22 mouse cellular contexts compared by ENCODE assay signal in genomic region chr6:117250051-117250450, GRCm38 (mm10).
DNase-seq lines count a peak whose midpoint lies in the region; ATAC-seq and TF ChIP-seq lines count a peak whose summit lies in the region.
"Had no signal": no experiment of that assay in that cellular context is flagged by ENCODE, and none has a peak within 500 bp of the region (broad histone marks: within the 10 kb centered on the region; RNA-seq: fewer than 3 reads in every experiment).

No protein-coding gene starts in this region.

- 0 out of 2 replicates have a peak, but pooled peaks cover 3% of the 10 kb centered on the region for H3K27me3 ChIP-seq in kidney, embryonic 15.5 days
- H3K27me3 ChIP-seq in CH12.LX (replicated peaks) = no peaks in the 10 kb centered on the region
- no peaks in the 10 kb centered on the region for H3K27me3 ChIP-seq in embryonic facial prominence, embryonic 10.5 days (replicated peaks; ENCODE audit: low read depth, poor library complexity, severe bottlenecking)
- H3K27me3 ChIP-seq: limb, embryonic 12.5 days had no signal

- dilution Hi-C loops in CH12.LX (cut with MboI; ENCODE audit: extremely low pct_ligation_motif_present, extremely low pct_unique_long_range_greater_than_20kb, low sequenced_read_pairs) = no loop called here

- TF ChIP-seq EP300 in CH12.LX (IDR thresholded peaks at IDR 0.05; ENCODE audit: low read length) = no peak

- peak overlapping the region; percentile 43 for H3K4me2 ChIP-seq in kidney, embryonic 15.5 days
- 0 out of 2 replicates have a peak overlapping the region, but pooled peaks have one; percentile 27 for H3K4me2 ChIP-seq in CH12.LX (ENCODE audit: insufficient read depth, low read depth, poor library complexity, severe bottlenecking)
- H3K4me2 ChIP-seq: embryonic facial prominence, embryonic 13.5 days; hindbrain, embryonic 14.5 days; limb, embryonic 12.5 days had no signal

- H3K27ac ChIP-seq in kidney, embryonic 15.5 days = peak overlapping the region; percentile 63
- H3K27ac ChIP-seq in CH12.LX (ENCODE audit: insufficient read depth, low read depth) = no peak overlapping the region
- peak overlapping the region; percentile 41 for H3K27ac ChIP-seq in embryonic facial prominence, embryonic 10.5 days (replicated peaks)
- H3K27ac ChIP-seq: embryonic facial prominence, embryonic 13.5 days; hindbrain, embryonic 14.5 days; limb, embryonic 12.5 days; liver, embryonic 14.5 days had no signal

- ATAC-seq in kidney, embryonic 15.5 days (replicated peaks; ENCODE audit: low FRiP score) = peak; percentile 94
- ATAC-seq: intestine, postnatal 0 days had no signal

- peak; percentile 60 to 67 for DNase-seq in cerebellum, postnatal 10 days
- DNase-seq in cerebellum, adult 8-10 months = no peak
- DNase-seq in kidney, adult 11 months = no peak
- DNase-seq in CH12.LX (ENCODE audit: extremely low read depth) = peak; percentile 78
- DNase-seq in embryonic facial prominence, embryonic 10.5 days (ENCODE audit: low spot score) = peak; percentile 30
- DNase-seq in urinary bladder, postnatal 10 days (ENCODE audit: low spot score) = no peak
- DNase-seq in adrenal gland, adult 2 months = no peak
- DNase-seq: adrenal gland, postnatal 10 days; cerebellum, adult 2 months; heart, adult 18-20 months; heart, postnatal 10 days; layer of hippocampus, postnatal 36 days; lung, postnatal 10 days; retina, postnatal 1 day; thymus, postnatal 14 days had no signal

- H3K36me3 ChIP-seq in kidney, embryonic 15.5 days = no peaks in the 10 kb centered on the region
- H3K36me3 ChIP-seq in CH12.LX (replicated peaks in 1 of 2; ENCODE audit: control insufficient read depth in 1 of 2, insufficient read depth in 1 of 2, low read length in 1 of 2) = no peaks in the 10 kb centered on the region
- no peaks in the 10 kb centered on the region for H3K36me3 ChIP-seq in embryonic facial prominence, embryonic 10.5 days (replicated peaks)
- H3K36me3 ChIP-seq: embryonic facial prominence, embryonic 13.5 days; limb, embryonic 12.5 days had no signal

- WGBS in kidney, embryonic 15.5 days = 26% methylated on average over 2 of the region's 2 CpGs
- 55% methylated on average over 2 of the region's 2 CpGs for WGBS in embryonic facial prominence, embryonic 10.5 days

- no peak overlapping the region for H3K9ac ChIP-seq in kidney, embryonic 15.5 days
- no peak overlapping the region for H3K9ac ChIP-seq in CH12.LX (ENCODE audit: insufficient read depth, low read depth)
- H3K9ac ChIP-seq: embryonic facial prominence, embryonic 13.5 days; hindbrain, embryonic 14.5 days; limb, embryonic 12.5 days; liver, embryonic 14.5 days had no signal

- TF ChIP-seq CTCF in CH12.LX (conservative IDR thresholded peaks at IDR 0.05 in 1 of 2, IDR thresholded peaks at IDR 0.05 in 1 of 2; ENCODE audit: low read depth in 2 of 2, low read length in 2 of 2) = no peak

- no peaks in the 10 kb centered on the region for H3K79me2 ChIP-seq in CH12.LX (replicated peaks; ENCODE audit: control insufficient read depth, extremely low read depth, insufficient read depth, poor library complexity, severe bottlenecking)

- H3K4me1 ChIP-seq in kidney, embryonic 15.5 days = peaks cover 30% of the 10 kb centered on the region
- H3K4me1 ChIP-seq in CH12.LX (ENCODE audit: control insufficient read depth in 1 of 2, insufficient read depth in 2 of 2) = peaks cover 2 to 29% of the 10 kb centered on the region in 2 experiments; a peak in 3 of 4 replicates
- peaks cover 51% of the 10 kb centered on the region for H3K4me1 ChIP-seq in embryonic facial prominence, embryonic 10.5 days
- H3K4me1 ChIP-seq: megakaryocyte, embryonic 14.5 days had no signal

- in situ Hi-C loops in CH12.LX (cut with MboI; ENCODE audit: low pct_ligation_motif_present, low pct_unique_long_range_greater_than_20kb, low sequenced_read_pairs) = no loop called here

- no peaks in the 10 kb centered on the region for H3K9me3 ChIP-seq in kidney, embryonic 15.5 days (replicated peaks)
- H3K9me3 ChIP-seq in CH12.LX (replicated peaks; ENCODE audit: low read length) = no peaks in the 10 kb centered on the region
- no peaks in the 10 kb centered on the region for H3K9me3 ChIP-seq in embryonic facial prominence, embryonic 10.5 days
- H3K9me3 ChIP-seq: embryonic facial prominence, embryonic 13.5 days; limb, embryonic 12.5 days; megakaryocyte, embryonic 14.5 days had no signal

- no peak for TF ChIP-seq POLR2A in CH12.LX (IDR thresholded peaks at IDR 0.05; ENCODE audit: low read depth, low read length)

- no peak for TF ChIP-seq RAD21 in CH12.LX (IDR thresholded peaks at IDR 0.05; ENCODE audit: low read depth, low read length)

- no peak overlapping the region for H3K4me3 ChIP-seq in kidney, embryonic 15.5 days (replicated peaks)
- H3K4me3 ChIP-seq in CH12.LX (replicated peaks in 1 of 3; ENCODE audit: low read depth in 2 of 3, low read length in 2 of 3, poor library complexity in 1 of 3) = no peak overlapping the region
- no peak overlapping the region for H3K4me3 ChIP-seq in embryonic facial prominence, embryonic 10.5 days
- H3K4me3 ChIP-seq: embryonic facial prominence, embryonic 13.5 days; limb, embryonic 12.5 days; megakaryocyte, embryonic 14.5 days had no signal

TF ChIP-seq in CH12.LX, 34 proteins besides CTCF, POLR2A, EP300 and RAD21:
- TF ChIP-seq NRF1 (IDR thresholded peaks at IDR 0.05; ENCODE audit: low read depth, low read length) = no peak
- TF ChIP-seq POLR2AphosphoS2 (IDR thresholded peaks at IDR 0.05; ENCODE audit: low read depth, low read length) = no peak
- TF ChIP-seq JUN (IDR thresholded peaks at IDR 0.05; ENCODE audit: insufficient read depth, low read depth, low read length) = no peak
- TF ChIP-seq PAX5 (IDR thresholded peaks at IDR 0.05; ENCODE audit: low read length) = no peak
- no peak for TF ChIP-seq CHD2 (IDR thresholded peaks at IDR 0.05; ENCODE audit: low read length)
- TF ChIP-seq SMC3 (IDR thresholded peaks at IDR 0.05; ENCODE audit: low read depth, low read length) = no peak
- no peak for TF ChIP-seq ELF1 (IDR thresholded peaks at IDR 0.05; ENCODE audit: low read depth, low read length)
- no peak for TF ChIP-seq USF2 (conservative IDR thresholded peaks at IDR 0.05; ENCODE audit: low read depth, low read length)
- TF ChIP-seq MAFK (IDR thresholded peaks at IDR 0.05; ENCODE audit: insufficient replicate concordance, low read length) = no peak
- TF ChIP-seq IRF4 (IDR thresholded peaks at IDR 0.05; ENCODE audit: low read depth, low read length) = no peak
- no peak for TF ChIP-seq USF1 (IDR thresholded peaks at IDR 0.05; ENCODE audit: low read depth, low read length)
- TF ChIP-seq NELFE (IDR thresholded peaks at IDR 0.05; ENCODE audit: low read depth, low read length) = no peak
- no peak for TF ChIP-seq MEF2A (IDR thresholded peaks at IDR 0.05; ENCODE audit: borderline replicate concordance, low read depth, low read length)
- TF ChIP-seq ZC3H11A (IDR thresholded peaks at IDR 0.05; ENCODE audit: low read depth, low read length) = no peak
- TF ChIP-seq JUND (conservative IDR thresholded peaks at IDR 0.05; ENCODE audit: low read depth, low read length) = no peak
- no peak for TF ChIP-seq TBP (conservative IDR thresholded peaks at IDR 0.05; ENCODE audit: low read depth, low read length)

Comparison
In these comparisons a context has a peak if more than half of its experiments do, and no peak if none do; other contexts are left out.
1. DNase-seq: peak in cerebellum, postnatal 10 days (2 of 2), CH12.LX (single experiment) and embryonic facial prominence, embryonic 10.5 days (single experiment); none in cerebellum, adult 8-10 months (single experiment), kidney, adult 11 months (single experiment), urinary bladder, postnatal 10 days (single experiment) and adrenal gland, adult 2 months (single experiment).